Mouse (Mus musculus) embryo, embryonic 11 days (tissue): Measurements from ENCODE around the gene Ccr4.

Source experiments
- DNase-seq: peaks from one replicate; pipeline ENCODE4 v3.0.0-alpha.2; 2015

Ccr4 gene

DNA sequence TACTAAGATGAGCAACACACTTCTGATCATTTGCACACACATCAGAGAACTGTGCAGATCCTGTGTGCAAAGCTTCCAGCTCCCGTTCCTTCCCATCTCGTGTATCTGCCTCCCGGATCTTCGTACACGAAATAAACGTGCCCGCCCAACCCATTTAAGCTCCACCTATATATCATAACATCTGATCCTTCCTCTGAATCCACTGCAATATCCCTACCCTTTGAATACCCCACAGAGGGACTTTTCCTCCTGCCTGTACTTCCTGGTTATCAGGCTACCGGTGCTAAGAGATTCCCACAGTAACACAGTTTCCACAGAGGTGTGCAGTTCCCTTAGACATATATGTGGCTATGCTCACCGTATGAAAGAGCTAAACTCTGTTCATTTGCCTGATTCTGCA is at the start of gene Ccr4:
Gene Ccr4, minus strand, starts transcription at position 101 of the 400 bp plus-strand sequence.
- DNase-seq = no peak

DNA sequence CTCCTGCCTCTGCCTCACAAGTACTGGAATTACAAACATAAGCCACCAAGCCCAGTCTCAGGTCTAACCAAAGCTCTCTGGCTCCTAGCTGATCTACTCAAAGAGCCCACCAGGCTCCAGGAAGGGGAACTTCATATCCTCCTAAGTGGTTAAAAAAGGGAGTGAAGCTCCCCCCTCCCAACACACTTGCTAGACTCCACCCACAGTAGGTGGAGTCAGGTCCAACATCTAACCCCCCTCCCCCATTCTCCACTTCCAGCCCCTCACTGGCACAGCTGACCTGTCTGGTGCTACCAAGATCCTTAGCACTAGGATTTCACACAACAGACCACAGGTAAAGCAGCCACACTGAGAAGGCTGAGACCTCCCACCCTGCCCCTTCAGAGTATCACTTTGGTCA is 49.1 kb upstream of the Ccr4 start:
- DNase-seq = no peak

DNA sequence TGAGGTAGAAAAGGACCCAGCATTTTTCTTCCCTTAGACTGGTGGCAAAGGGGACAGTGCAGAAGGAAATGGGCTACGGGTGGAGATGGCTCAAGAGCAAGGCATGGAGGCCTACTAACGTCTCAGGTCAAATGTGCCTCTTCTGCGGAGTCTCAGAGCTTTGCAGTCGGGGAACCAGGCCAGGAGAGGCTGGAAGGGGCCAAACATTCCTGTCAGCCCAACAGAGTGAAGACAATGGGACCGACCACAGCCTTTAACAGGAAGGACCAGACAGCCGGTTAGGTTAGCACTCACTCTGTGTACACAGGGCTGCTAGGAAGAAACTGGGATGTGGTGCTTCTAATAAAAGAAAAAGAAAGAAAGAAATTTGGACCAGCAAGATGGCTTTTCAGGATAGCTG is 45.3 kb upstream of the Ccr4 start:
- DNase-seq = no peak

DNA sequence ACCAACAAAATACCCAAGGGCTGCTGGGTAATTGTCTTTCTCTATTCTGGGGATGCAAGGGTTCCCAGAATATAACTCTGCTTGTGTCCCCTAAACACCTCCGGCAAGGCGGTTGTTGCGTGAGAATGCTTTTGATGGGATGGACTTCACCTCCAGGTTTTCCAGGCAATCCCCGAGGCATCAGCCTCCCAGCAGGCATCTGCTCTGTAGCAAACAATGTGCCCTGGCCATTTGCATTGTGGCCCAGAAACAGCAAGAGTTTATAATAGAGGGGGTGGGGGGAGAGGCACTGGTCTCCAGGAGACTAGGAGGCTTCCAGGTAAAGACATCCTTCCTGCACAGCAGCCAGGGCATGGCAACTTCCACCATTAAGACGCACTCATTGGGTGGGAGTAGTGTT is 44.4 kb upstream of the Ccr4 start:
- DNase-seq = peak; percentile 74

DNA sequence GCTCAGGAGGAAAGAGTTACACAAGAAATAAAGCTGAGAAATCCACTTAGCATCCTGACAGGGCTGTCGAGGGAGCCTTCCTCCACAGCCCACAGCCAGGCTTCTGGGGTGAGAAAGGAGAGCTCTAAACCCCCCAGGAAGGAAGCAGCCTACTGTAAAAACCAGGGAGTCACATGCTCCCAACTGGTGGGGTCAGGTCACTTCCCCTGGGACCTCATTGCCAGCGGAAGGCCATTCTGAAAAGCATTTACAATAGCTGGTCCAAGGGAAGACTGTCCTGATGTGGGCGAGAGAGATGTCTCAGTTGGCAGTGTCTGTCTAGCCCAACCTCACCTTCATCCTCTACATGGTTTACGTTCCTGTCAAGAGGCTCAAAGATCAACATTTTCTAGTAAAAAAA is 43.8 kb upstream of the Ccr4 start:
- no peak for DNase-seq

DNA sequence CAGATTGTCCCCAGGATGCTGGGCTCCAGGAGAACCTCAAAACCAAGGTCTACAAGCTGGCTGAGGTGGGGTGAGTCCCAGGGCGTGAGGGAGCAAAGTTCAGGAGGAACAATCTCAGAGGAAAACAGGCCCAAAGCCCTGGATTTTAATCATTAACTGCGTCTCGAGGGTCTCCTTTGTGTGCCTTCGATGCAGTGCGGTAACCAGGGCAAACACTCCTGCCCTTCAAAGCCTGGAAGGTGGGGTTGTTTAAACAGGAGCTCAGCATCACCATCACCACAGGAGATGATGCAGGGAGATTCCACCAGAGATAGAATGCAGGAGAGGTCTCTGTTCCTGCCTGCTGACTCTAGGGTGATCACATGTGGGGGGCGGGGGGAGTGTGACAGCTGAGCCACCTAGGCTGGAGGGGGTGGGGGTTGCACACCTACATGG is 42.9 kb upstream of the Ccr4 start:
- DNase-seq = no peak

DNA sequence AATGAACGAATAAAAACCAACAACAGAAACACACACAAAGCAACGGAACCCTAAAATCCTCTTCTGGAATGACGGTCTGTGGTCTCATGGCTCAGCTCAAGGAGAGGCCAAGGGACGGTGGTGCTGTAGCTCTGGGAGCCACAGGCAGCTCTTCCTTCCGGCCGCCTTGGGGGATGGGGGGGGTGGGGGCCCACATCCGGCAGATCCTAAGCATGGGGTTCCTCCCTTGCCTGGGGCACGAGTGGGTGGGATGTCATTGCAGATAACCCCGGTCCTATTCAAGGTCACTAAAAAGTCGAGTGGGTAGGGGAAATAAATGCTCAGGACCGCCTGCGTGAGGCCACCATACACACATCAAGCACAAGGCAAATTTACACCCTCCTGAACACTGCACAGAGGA is 42.0 kb upstream of the Ccr4 start:
- no peak for DNase-seq

DNA sequence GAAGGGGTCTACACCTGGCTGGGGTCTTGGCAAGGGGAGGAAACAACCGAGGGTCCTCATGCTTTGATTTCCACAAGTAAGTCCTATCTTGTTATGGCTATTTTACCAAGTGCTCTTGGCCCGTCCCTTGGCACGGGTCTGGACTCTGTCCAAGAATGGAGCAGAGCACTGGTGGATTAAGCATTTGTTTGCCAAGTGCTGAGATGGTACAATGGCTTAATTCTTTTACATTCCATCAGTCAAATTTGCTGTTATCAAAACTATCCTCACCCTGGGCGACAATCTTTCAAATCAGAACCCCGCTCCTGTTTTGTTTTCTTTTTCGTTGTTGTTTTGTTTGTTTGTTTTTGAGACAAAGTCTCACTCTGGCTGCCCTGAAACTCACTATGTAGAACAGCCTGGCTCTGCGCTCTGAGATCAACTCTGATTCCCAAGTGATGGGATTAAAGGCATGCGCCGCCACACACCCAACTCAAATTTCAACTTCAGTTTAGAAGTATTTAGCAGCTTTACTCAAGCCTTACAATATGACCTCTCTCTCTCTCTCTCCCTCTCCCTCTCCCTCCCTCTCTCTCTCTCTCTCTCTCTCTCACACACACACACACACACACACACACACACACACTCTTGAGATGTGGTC is 40.2 kb upstream of the Ccr4 start:
- DNase-seq = no peak

DNA sequence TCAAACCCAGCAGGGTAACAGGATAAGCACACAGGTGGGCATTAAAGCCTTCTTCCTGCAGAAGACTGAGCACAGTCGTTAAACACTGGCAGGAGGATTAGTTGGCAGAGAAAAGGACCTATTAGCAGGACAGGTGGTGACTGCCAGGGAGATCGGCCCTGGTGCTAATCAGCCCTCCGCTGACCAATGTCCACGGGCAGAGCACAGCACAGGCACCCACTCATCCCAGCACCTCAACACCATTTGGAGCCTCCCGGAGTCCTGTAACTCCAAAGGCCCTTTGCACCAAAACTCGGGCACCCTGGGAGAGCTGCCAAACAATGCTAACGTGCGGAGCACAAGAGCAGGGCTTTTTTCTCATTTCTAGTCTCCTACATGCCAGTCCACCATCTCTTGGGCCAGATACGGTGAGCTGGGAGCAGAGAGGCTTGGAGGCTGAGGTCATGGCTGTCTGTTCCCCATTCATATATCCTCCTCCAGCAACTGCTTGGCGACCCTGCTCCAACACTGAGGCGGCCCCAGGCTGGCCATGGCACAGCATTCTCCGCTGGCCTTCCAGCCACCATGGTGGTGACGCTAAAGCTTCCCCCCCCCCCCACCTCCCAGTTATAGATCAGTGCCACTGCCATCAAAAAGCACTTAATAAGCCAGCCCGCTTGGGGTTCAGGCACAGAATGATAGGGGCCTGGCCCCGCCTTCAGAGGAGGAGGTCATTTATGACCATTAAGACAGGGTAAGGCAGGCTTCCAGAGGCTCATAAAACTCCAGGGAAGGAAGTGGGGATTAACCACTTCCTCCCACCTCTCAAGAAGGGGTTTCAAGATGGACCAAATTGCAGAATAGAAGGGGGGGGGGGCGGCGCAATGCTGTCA is 39.4 kb upstream of the Ccr4 start:
- peak; percentile 46 for DNase-seq

DNA sequence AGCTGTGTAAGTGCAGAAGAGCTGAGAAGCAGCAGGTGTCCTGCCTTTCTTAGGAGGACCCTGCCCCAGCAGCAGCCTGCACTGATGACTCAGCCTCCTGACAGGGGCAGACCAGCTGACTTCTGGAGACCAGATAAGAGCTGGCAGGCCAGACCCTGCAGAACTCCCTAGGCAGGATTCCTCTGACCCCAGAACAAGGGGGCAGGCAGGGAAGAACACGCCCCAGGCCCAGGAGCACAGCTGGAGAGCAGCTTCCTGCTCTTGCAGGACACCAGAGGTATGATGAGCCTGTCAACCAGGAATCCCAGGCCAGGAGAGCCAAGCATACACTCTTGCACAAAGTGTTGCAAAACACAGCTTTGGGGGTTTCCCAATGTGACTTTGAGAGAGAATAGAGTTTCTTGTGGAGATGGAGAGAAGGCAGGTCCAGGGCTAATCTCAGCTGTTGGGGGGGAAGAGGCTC is 36.6 kb upstream of the Ccr4 start:
- DNase-seq = peak; percentile 39

DNA sequence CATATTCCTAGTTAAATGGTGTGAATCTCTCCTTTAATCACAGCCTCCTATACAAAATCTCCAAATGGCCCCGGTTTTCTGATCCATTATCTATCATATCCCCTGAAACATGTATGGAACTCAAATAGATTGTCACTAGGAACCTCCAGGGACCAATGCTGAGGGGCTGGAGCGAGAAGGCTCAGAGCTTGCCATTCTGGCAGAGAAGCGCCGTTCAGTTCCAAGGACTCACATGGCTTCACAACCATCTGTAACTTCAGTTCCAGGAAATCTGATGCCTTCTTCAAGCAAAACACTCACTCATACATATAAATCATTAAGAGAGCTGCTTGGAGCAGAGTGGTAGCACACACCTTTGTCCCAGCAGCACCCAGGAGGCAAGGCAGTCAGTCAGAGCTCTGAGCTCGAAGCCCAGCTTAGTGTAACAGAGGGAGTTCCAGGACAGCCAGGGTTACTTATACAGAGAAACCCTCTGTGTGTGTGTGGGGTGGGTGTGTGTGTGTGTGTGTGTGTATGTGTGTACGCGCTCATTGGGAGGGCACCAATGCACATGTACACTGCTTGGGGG is 34.4 kb upstream of the Ccr4 start:
- no peak for DNase-seq

DNA sequence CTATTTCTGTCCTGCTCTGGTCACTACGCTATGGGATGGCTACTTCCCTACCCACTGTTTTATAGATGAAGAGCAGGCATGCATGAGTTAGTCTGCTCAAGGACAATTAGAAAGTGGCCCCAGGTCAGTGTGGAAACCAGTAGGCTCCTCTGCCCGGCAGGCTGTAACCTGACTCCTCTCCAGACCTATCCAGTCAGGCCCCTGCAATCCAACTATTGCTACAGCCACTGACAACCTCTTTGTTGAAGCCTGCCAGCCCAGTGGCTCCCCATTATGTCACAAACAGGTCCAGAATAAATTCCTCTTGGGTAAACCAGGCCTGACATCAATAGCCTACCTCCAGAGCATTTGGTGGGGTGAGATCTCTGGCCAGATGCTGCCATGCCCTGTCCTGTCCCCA is 31.9 kb upstream of the Ccr4 start:
- DNase-seq = peak; percentile 75

DNA sequence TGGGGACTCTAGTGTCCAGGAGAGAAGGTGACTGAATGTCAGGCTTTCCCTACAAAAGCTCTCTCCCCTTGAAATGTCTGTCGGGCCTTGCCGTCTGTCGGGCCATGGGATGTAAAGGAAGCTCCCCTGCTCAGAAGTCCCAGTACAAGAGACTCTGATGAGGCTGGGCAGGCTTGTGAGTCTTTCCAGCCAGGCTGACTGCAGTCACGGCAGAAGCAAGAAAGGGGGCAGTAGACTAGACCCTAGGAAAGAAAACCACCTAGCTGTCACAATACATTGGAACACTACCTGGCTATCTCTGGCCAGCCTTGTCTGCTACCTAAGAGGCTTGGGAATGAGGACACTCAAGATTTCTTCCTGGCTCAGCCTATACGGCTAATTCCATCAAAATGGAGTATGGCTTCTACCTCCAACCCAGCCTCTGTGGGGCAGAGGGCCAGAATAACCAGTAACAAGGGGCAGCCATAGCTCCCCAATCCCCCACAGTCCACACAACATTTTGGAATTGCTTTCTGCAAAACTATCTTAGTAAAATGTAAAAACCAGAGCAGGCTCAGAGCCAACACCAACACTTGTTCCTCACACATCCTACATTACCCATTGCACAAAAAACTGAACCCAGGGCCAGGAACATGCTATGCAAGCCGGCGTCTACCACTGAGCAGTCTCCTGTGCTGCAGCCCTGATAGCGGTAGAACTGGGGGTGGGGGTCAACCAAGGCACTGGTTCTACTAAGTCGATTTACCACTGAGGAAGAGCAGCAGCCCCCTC is 30.2 kb upstream of the Ccr4 start:
- no peak for DNase-seq

DNA sequence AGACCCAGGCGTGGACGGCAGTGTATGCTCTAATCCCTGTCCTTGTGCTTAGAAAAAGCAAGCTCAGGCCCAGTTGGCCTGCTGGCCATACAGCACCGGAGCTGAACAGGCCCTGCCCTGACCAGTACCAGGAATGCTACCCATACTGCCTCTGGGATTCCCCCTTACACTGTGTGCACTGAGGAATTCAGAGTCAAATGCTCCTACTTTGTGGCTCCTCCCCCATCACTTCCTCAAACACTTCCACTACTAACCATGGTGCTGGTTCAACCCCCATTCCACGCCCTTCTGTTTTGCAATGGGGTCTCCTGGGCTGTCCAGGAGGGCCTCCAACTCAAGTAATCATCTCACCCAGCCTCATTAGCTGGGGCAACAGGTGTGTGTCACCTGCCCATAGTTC is 29.1 kb upstream of the Ccr4 start:
- no peak for DNase-seq

DNA sequence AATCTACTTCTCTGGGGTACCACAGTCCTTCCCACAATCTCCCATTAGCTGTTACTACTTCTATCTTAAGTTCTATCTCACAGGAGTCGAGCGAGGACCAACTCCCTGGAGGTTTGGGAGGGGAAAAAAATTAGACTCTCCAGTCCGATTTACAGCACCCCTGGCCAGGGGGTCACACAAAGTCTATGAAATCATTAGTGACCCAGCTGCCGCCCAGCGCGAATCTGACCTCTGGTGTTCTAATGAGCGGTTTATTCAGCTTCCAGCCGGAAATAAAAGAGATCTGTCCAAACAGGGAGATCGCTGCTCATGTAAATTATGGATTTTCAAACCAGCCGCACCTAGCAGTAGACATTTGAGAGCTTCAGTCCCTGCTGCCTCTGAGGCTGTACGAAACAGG is 26.6 kb upstream of the Ccr4 start:
- DNase-seq = peak; percentile 48

DNA sequence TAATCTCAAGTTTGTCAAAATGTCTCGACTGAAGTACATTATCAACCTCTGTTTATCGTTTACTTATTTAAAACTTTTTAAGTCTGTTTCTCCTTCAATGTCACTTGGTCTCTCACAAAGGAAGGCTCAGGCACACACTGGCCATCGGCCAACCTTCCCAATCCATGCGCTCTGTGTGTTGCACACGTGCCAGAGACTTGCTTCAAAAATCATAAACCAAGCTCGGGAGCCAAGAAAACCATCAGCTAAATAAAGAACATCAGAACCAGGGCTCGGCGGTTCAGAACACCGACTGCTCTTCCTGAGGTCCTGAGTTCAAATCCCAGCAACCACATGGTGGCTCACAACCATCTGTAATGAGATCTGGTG is 23.9 kb upstream of the Ccr4 start:
- DNase-seq = no peak

DNA sequence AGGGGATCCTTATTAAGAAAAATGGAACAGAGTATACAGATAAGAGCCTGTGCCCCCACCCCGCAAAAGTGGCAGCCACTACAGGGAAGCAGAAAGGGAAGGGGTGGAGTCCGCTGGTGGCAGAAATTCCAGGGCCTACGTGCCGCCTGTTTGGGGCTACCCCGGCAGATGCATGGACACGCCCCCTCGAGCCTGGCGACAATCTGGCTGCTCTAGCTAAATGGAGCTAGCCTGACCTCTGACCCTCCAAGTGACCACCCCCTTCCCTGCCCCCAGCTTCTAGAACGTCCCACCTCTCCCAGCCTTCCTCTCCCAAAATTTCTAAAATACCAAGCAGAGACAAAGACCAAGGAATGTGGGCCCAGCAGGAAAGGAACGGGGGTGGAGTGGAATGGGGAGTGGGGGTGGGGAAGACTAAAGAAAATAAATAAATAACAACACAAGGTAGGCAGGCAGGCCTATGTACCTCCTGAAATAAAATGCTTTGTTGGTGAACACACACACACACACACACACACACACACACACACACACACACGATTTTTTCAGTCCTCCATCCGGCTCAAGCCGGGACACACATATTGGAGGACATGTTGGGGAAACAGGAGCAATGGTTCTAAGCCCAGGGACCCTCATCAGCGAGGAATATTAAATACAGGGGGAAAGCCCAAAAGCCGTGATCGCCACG is 23.4 kb upstream of the Ccr4 start:
- DNase-seq = peak; percentile 94

DNA sequence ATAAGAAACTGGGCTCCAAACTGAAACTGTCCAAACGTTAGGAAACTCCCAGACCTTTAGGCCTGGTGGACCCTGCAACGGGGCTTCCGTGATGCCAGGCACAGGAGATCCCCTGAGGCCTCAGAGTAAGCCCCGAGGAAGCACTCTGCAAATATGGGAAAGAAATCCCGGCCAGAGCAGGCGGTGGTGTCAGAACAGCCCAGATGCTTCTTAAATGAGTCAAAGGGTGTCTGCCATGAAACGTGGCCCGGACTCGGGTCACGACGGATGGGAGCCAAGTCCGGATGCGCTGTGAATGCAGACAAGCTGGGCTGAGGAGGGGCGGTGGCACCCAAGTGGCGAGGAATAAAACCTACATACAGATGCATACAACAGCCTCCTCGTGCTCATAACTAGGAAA is 22.4 kb upstream of the Ccr4 start:
- DNase-seq = peak; percentile 89

DNA sequence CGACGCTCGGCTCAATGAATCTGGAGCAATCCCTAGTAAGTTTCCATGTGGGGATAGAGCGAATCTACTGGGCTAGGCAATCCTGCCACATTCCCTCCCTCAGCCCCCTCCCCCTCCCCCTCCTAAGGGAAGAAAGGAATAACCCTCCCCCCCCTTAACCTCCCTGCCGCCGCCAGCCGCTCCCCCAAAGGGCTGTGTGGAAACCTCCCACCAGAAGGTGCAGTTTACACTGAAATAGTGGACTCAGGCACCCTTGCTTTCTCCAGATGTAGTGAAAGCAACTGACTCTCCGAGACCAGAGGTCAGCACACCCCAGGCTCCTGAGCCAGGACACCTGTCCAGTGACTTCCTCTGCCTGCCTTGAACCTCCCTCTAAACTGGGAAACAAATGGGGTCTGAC is 21.9 kb upstream of the Ccr4 start:
- peak; percentile 73 for DNase-seq

DNA sequence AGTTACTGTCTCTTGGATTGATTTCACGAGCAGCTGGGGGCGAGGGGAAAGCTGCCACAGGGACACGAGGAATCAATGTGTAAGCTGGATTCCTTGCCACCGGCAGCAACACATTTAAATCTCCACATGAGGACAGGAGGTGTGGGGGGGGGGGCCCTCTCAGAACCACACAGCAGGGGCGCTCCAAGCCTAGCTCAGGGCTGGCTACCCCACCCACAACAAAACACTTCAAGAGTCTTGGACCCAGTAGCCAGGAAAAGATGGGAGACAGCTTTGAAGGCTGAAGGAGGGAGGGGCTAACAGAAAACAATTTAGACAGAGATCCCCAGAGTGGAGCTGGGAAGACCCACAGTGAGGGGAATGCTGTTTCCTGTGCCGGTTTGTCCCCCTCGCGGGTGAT is 21.2 kb upstream of the Ccr4 start:
- DNase-seq = no peak

DNA sequence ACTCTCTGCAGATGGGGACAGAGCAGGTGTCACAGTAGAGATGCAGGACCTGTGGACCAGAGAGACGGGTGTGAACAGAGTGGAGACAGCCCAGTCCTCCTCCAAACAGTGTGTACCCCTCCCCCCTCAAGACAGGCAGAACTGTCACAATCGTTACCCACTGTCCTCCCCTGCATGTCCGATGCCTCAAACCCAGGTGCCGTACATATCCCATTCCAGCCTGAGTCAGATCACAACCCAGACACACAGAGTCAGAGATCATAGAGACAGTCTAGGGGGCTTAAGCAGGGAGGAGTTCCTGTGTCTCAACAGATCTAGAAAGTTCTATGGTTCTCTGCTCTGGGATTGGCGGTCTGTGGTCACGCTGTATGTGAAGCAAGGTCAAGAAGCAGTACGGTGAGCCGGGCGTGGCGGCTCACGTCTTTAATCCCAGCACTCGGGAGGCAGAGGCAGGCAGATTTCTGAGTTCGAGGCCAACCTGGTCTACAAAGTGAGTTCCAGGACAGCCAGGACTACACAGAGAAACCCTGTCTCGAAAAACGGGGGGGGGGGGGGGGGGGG is 20.4 kb upstream of the Ccr4 start:
- DNase-seq = no peak

DNA sequence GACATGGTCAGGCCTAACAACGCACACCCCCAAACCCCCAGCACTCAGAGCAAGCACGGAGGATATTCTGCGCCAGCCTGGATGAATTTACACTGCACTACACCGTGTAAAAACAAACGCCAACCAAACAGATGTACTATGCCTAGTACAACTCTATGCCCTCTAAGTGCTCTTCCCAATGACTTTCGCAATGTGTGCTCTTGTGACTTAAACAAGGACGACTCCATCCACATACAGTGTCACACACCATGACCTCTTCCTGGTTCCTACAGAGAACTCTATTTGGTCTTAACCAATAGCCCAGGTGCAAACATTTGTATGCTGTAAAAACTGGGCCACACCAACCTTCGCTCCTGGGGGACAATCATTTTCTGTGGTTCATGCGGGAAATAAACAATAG is 17.8 kb upstream of the Ccr4 start:
- DNase-seq = no peak
